Mouse (Mus musculus) testis, adult 2 months (tissue): ENCODE data around the gene Cdc42bpa.

Experiments used
- CTCF ChIP-seq: fragments of 200-500 bp; IDR thresholded peaks from 2 replicates; pipeline ENCODE4 v1.5.1; 2012; ENCODE audit warnings: low read depth, mild to moderate bottlenecking, inconsistent platforms, low read length, moderate library complexity; ENCODE audit not compliant: control insufficient read depth, insufficient read depth, insufficient replicate concordance
- POLR2A ChIP-seq: fragments of 200-500 bp; IDR thresholded peaks from 2 replicates; pipeline ENCODE4 v1.6.1; 2012; ENCODE audit warnings: low read depth, mild to moderate bottlenecking, inconsistent platforms, low read length, moderate library complexity; ENCODE audit not compliant: control insufficient read depth

DNA sequence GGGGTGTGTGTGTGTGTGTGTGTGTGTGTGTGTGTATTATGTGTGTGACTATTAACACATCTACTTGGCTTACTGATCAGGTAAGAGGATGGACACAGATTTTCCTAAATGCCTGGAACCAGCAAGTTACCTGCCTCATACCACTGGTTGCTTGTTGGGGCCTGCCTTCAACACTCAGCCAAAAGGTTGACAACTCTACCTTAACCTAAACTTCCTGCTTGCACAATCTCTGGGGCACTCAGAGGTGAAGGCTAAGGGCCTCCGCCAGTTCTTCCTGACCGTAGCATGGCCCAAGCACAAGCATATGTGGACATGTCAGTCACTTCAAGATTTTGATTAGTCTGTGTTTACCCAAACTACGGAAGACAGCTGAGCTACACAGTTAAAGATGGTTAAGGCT, 237.7 kb downstream of the Cdc42bpa start:
- TF ChIP-seq CTCF (no peak), POLR2A (no peak)
